Mouse (Mus musculus) spleen, adult 2 months (tissue): Measurements from ENCODE around the gene Smpd1. TPM values are rescaled to one million over a fixed set of nuclear protein-coding genes. Genes with fewer than 3 reads are reported as not detected.

ENCODE experiments used
- DNase-seq, 2 experiments: peaks; one replicate each; pipeline versions ENCODE4 v3.0.0 to v3.0.0-alpha.2; 2012 to 2021; ENCODE audit warnings: low spot score in 2 of 2, low read depth in 1 of 2
- H3K27ac ChIP-seq: fragments of 200-500 bp; 2 replicates; pipeline ENCODE4 v1.5.1; 2012; ENCODE audit warnings: low read length, inconsistent platforms; ENCODE audit not compliant: insufficient read depth
- H3K27me3 ChIP-seq: fragments of 200-500 bp; 2 replicates; pipeline ENCODE4 v1.6.1; 2012; ENCODE audit warnings: mild to moderate bottlenecking, moderate library complexity, low read length, inconsistent platforms; ENCODE audit not compliant: control insufficient read depth, insufficient read depth
- H3K36me3 ChIP-seq: fragments of 200-500 bp; 2 replicates; pipeline ENCODE4 v1.6.1; 2012; ENCODE audit warnings: mild to moderate bottlenecking, low read length, inconsistent platforms; ENCODE audit not compliant: control insufficient read depth, insufficient read depth
- H3K4me1 ChIP-seq: fragments of 200-500 bp; 2 replicates; pipeline ENCODE4 v1.6.1; 2011; ENCODE audit warnings: inconsistent platforms; ENCODE audit not compliant: control insufficient read depth, insufficient read depth, insufficient read length
- H3K4me3 ChIP-seq: fragments of 200-500 bp; 2 replicates; pipeline ENCODE4 v1.5.1; 2011; ENCODE audit warnings: mild to moderate bottlenecking, inconsistent platforms; ENCODE audit not compliant: insufficient read depth, insufficient read length; ENCODE audit errors: extremely low read depth
- CTCF ChIP-seq: fragments of 200-500 bp; IDR thresholded peaks from 2 replicates; pipeline ENCODE4 v1.5.1; 2011; ENCODE audit warnings: mild to moderate bottlenecking, inconsistent platforms; ENCODE audit not compliant: insufficient read depth, insufficient read length, insufficient replicate concordance; ENCODE audit errors: extremely low read depth
- POLR2A ChIP-seq: fragments of 200-500 bp; IDR thresholded peaks from 2 replicates; pipeline ENCODE4 v1.6.1; 2011; ENCODE audit warnings: low read depth, low read length, inconsistent platforms
- WGBS: fragments of 180-500 bp; shearing (Covaris S2); methylation state at CpG from one replicate; pipeline ENCODE4 v1.1.7; 2018; 5-methylcytosine and 5-hydroxymethylcytosine counted together
- polyA plus RNA-seq: library from polyadenylated mRNA; depleted of rRNA; stranded (reverse); fragments of >200 nt; gene quantifications from 2 replicates; pipeline ENCODE4 v1.2.3, GENCODE M21; 2012; rRNA removed

Gene Smpd1
- polyA plus RNA-seq, 1 experiment: 20.3 TPM

- peak; percentile 15 to 32 for DNase-seq
- H3K36me3 ChIP-seq: no peaks in the 10 kb centered on the region
- 1% methylated on average over 54 of the region's 54 CpGs for WGBS
- H3K4me3 ChIP-seq: peak within 1 kb of the TSS; percentile 83
- TF ChIP-seq POLR2A: no peak
- TF ChIP-seq CTCF: no peak
- peaks cover 5% of the 10 kb centered on the region for H3K27me3 ChIP-seq
- no peak within 1 kb of the TSS for H3K27ac ChIP-seq
- peaks cover 2% of the 10 kb centered on the region; the same call in 1 of the 2 replicates for H3K4me1 ChIP-seq
These were observed 27.0 kb downstream of the Smpd1 start, which contains the start of gene Apbb1 for GRCm38 (mm10) chr7:105581094-105581703. TSS of gene Apbb1 (minus strand) at chr7:105581653.

- 86% methylated on average over 2 of the region's 2 CpGs for WGBS
- H3K27me3 ChIP-seq: peaks cover 5% of the 10 kb centered on the region
These were observed 27.8 kb downstream of the Smpd1 start for GRCm38 (mm10) chr7:105581959-105582358.

GRCm38 (mm10) chr7:105588325-105588912, 34.3 kb downstream of the Smpd1 start:
- Histone ChIP-seq H3K27me3 (no peaks in the 10 kb centered on the region), H3K27ac (no peak overlapping the region), H3K4me1 (no peaks in the 10 kb centered on the region), H3K36me3 (no peaks in the 10 kb centered on the region), H3K4me3 (no peak overlapping the region)
- 46% methylated on average over 9 of the region's 9 CpGs for WGBS
- no peak for DNase-seq
- TF ChIP-seq CTCF: no peak
- TF ChIP-seq POLR2A: no peak

More at GRCm38 (mm10) chr7:105581959-105582358, 27.8 kb downstream of the Smpd1 start:
- H3K27ac ChIP-seq: no peak overlapping the region
- H3K36me3 ChIP-seq: no peaks in the 10 kb centered on the region
- no peak for TF ChIP-seq CTCF
- TF ChIP-seq POLR2A: no peak
- no peak overlapping the region for H3K4me3 ChIP-seq
- peaks cover 2% of the 10 kb centered on the region; the same call in 1 of the 2 replicates for H3K4me1 ChIP-seq
- DNase-seq: no peak

- TF ChIP-seq POLR2A (no peak), CTCF (no peak)
- Histone ChIP-seq H3K4me1 (no peaks in the 10 kb centered on the region), H3K27me3 (no peaks in the 10 kb centered on the region), H3K4me3 (no peak overlapping the region), H3K36me3 (no peaks in the 10 kb centered on the region), H3K27ac (no peak overlapping the region)
- no peak for DNase-seq
- WGBS: 84% methylated on average over 7 of the region's 7 CpGs
These were observed 35.9 kb downstream of the Smpd1 start for GRCm38 (mm10) chr7:105590097-105590496.

- no peaks in the 10 kb centered on the region for H3K36me3 ChIP-seq
- H3K27me3 ChIP-seq: no peaks in the 10 kb centered on the region
- no peak overlapping the region for H3K27ac ChIP-seq
- no peak overlapping the region for H3K4me3 ChIP-seq
- WGBS: 45% methylated on average over 9 of the region's 9 CpGs
- H3K4me1 ChIP-seq: no peaks in the 10 kb centered on the region
- TF ChIP-seq CTCF (peak; percentile 54; the same call in 1 of the 2 replicates), POLR2A (no peak)
- DNase-seq: peak; percentile 8 to 56
These were observed 48.9 kb downstream of the Smpd1 start for GRCm38 (mm10) chr7:105602860-105603623.

Other genes with a start within 250 kb of the Smpd1 start
- not detected in 2 replicates for gene Olfr689, start 243.2 kb upstream of the Smpd1 start, polyA plus RNA-seq
- gene Olfr690, start 220.3 kb upstream of the Smpd1 start, polyA plus RNA-seq: not detected in 2 replicates
- gene Olfr691, start 212.1 kb upstream of the Smpd1 start, polyA plus RNA-seq: not detected in 2 replicates
- gene Olfr692, start 186.1 kb upstream of the Smpd1 start, polyA plus RNA-seq: not detected in 2 replicates
- gene Gm5901, start 179.3 kb upstream of the Smpd1 start, polyA plus RNA-seq: not detected in 2 replicates
- 36.2 and 38.6 TPM in 2 replicates for gene Fam160a2, start 154.3 kb upstream of the Smpd1 start, polyA plus RNA-seq
- gene Cnga4, start 149.8 kb upstream of the Smpd1 start, polyA plus RNA-seq: not detected in 2 replicates
- gene Cckbr, start 128.6 kb upstream of the Smpd1 start, polyA plus RNA-seq: 0.11 TPM in 1 of 2 replicates, not detected in the other
- 35.1 and 53.9 TPM in 2 replicates for gene Cavin3, start 72.1 kb upstream of the Smpd1 start, polyA plus RNA-seq
- gene Apbb1, start 27.3 kb downstream of the Smpd1 start, polyA plus RNA-seq: 9.9 and 12.7 TPM in 2 replicates
- gene Hpx, start 45.8 kb downstream of the Smpd1 start, polyA plus RNA-seq: 0.37 and 0.61 TPM in 2 replicates
- gene Trim3, start 79.2 kb downstream of the Smpd1 start, polyA plus RNA-seq: 25.4 and 35.1 TPM in 2 replicates
- 87.3 and 118 TPM in 2 replicates for gene Timm10b, start 85.7 kb downstream of the Smpd1 start, polyA plus RNA-seq
- gene Arfip2, start 86.1 kb downstream of the Smpd1 start, polyA plus RNA-seq: 38.1 and 38.3 TPM in 2 replicates
- 155 and 230 TPM in 2 replicates for gene Gm45799, start 86.2 kb downstream of the Smpd1 start, polyA plus RNA-seq
- 1.4 and 2.3 TPM in 2 replicates for gene Dnhd1, start 96.5 kb downstream of the Smpd1 start, polyA plus RNA-seq
- 89.5 and 90.1 TPM in 2 replicates for gene Ilk, start 182.2 kb downstream of the Smpd1 start, polyA plus RNA-seq
- 6.1 and 7.2 TPM in 2 replicates for gene Rrp8, start 183.0 kb downstream of the Smpd1 start, polyA plus RNA-seq
- 282 and 451 TPM in 2 replicates for gene Taf10, start 190.0 kb downstream of the Smpd1 start, polyA plus RNA-seq
- gene Tpp1, start 197.9 kb downstream of the Smpd1 start, polyA plus RNA-seq: 83.3 and 87.4 TPM in 2 replicates
- gene Dchs1, start 233.3 kb downstream of the Smpd1 start, polyA plus RNA-seq: 6.7 and 7.4 TPM in 2 replicates